Mouse (Mus musculus) stomach, postnatal 0 days (tissue): ENCODE results near the gene Tent4a.

Experiments
- CTCF ChIP-seq: IDR thresholded peaks from 2 replicates; pipeline ENCODE4 v1.5.1; 2016; ENCODE audit warnings: antibody characterized with exemption, low read depth, mild to moderate bottlenecking, moderate library complexity
- EP300 ChIP-seq: optimal IDR thresholded peaks from 2 replicates; pipeline ENCODE3; 2016; ENCODE audit warnings: antibody characterized with exemption

DNA sequence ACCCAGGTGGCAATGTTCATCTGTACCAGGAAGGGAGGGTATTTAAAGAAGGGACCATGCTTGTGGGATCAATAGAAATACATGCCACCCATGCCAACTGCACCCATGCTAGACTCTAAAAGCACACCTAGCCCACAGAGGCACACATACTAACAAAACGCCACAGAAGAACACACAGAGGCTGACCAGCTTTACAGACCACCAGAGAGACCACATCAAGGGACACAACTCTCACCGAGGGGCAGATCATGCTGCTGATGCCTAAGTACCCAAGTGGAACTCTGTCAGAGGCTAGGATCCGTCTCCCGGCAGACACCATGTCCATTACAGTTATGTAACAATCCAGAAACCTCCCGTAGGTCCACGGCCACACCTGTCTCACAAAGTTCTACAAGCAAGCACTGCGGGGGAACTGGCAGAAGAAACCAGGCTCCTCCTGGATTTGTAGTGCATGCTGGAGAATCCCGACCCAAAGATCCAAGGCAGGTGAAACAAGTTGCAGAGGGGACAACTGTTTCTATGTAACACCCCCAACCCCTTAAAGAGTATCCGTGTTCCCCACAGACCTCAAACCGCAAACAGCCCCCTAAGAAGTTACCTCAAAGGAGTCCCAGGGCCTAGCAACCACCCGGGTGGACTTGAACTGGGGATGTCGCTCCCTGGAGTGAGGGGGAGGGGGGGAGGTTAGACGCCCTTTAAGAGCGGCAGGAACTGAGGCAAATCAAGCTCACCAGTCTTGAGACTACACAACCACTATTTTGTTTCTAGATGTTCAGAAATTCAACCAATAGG is 2.1 kb downstream of the Tent4a start:
- TF ChIP-seq CTCF (no peak), EP300 (no peak)
